Mouse (Mus musculus) CD8-positive naive resting alpha-beta T cell, adult 57 days (primary cell): ENCODE results near the gene Slc29a2. TPM values are rescaled to one million over a fixed set of nuclear protein-coding genes. Genes with fewer than 3 reads are reported as not detected.

ENCODE experiments used
- total RNA-seq: library from RNA; stranded (reverse); gene quantifications from one replicate; pipeline ENCODE4 v1.2.4, GENCODE M21; 2023

Slc29a2 gene
- total RNA-seq: 4.4 TPM

DNA sequence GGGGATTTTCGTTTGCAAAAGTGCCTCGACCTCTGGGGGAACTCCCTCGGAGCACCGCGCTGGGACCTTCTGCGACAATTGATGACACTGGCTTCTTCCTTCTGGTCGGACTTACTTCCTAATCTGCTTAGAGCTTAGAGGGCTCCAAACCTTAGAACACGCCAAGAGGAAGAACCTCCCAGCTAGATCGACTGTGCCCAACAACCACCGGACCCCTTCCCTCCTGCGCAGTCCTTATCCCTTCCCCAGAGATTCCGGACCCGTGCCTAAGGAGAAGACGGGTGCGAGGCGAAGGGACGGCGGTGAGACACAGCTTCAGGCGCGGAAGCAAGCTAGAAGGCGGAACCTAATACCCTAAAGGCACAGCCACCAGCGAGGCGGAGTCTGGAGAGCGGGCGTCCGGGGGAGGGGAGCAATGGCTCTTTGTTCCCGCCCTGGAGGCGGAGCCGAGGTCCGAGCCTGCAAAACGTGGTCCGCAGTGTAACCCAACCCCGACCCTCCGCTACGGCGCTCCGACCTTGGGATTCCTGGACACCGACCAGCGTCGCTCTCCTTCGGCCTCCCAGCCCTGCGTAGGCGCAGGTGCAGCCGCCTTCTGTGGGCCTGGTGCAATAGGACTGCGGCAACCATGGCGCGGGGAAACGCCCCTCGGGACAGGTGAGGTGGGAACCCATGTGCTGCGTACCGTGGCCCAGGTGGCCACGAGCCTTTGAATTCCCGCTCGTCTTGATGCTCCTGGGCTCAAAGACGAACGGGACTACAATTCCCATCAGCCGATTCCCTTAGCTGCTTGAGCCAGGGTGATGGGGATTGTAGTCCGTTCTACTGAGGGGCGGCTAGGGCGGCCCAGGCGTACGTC, at the start of gene Slc29a2:
Slc29a2 (plus strand) TSS at position 240 of the 859 bp plus-strand sequence.

DNA sequence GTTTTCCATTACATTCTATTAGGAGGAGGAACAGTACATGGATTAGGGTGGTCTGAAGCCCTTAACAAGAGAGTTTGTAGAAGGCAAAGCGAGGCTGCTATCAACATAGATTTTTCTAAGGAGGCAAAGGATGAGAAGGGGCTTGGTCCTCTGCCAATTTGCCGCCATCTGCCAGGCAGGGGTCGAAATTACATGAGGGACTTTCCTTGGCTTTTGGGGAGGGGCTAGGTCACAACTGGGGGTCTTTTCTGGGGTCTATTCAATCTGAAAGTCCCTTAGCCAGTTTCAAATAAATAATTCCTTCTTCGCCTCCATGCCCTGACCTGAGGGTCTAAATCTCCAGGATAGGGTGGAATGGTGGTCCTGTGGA, 33.4 kb upstream of the Slc29a2 start, which contains the start of gene Npas4:
Npas4 (minus strand) TSS at position 61 of the 370 bp plus-strand sequence.

DNA sequence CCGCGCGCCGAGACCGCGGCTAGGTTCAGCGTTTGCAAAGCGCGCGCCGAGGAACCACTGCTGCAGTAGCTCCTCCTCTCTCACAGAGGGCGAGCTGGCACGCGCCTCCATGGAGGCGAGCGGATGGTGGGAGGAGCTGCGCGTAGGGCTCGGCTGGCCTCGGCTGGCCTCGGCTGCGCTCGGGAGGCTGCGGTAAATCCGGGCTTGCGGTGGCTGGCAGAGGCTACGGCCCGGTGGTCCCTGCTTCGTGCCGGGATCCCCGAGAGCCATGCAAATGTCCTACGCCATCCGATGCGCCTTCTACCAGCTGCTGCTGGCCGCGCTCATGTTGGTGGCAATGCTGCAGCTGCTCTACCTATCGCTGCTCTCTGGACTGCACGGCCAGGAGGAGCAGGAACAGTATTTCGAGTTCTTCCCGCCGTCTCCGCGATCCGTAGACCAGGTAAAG, 15.1 kb downstream of the Slc29a2 start, which contains the start of the genes B4gat1 and AC124502.3:
B4gat1 (plus strand) TSS at position 118 of the 448 bp plus-strand sequence.
AC124502.3 (plus strand) TSS at position 183 of the 448 bp plus-strand sequence.

DNA sequence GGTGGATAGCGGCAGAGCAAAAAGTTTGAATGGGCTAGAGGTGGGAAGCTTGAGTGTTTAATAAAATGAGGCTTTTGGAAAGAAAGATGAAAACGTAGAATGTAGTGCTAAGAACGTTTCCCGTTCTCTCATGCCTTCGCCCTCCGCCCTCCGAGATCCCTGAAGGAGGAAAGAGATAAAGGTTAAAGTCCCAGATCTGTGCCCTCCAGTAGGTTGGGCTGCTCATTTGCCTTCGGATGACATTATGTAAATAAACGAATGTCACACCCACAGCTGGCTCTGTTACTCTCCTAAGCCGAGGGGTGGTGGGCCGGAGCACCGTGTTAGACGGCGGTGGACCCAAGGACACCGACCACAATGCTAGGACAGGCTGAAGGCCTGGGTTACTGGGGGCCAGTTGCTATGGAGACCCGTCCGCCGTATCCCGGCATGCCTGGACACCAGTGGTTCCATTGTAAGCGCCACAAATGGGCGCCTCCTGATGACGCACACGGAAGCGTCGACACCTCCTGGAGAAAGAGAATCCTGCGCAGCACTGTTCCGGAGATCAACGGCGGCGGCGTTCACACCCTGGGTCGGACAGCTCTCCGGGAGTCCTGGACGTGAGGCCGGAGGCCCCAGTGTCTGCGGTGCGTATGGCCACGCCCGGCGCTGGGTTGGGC, 17.3 kb downstream of the Slc29a2 start, which contains the start of gene Brms1:
Brms1 (plus strand) TSS at position 493 of the 662 bp plus-strand sequence.

DNA sequence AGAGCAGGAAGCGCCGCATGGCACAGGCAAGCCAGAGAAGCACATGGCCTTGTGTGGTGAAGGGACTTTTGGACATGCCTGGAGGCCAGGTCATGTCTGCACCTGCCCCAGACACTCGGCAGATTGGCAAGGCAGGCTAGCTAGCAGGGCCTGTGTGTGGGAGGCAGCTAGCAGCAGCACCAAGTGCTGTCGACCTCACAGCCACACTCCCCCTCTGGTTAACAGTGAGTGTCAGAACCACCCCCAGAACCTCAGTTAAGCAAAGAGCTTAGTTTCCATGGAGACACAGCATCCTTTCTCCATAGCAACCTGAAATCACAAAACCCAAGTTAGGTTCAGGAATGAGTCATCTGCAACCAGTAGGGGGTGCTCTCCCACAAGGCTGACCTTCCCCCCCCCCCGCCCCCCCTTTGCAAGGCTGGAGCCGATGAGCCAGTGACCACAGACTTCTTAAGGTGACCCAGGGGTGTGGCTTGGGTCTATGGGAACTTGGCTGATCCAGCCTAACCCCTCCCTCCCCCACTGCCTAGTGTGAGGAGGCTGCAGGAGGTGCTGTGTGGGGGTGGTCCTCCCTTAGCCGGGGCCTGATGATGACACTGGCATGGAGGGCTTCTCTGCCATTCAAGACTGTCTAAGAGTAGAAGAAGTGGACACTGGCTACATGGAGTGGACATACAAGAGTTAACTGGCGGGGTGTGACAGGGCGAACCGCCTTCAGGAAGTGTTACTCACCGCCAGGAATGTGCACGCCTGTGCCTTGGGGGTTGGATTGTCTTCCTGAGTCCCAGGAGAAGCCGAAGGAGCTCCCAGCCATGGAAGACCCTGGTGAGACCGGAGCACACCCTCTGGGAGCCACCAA, 26.6 kb downstream of the Slc29a2 start, which contains the start of gene Rin1:
Rin1 (plus strand) TSS at position 435 of the 859 bp plus-strand sequence.

DNA sequence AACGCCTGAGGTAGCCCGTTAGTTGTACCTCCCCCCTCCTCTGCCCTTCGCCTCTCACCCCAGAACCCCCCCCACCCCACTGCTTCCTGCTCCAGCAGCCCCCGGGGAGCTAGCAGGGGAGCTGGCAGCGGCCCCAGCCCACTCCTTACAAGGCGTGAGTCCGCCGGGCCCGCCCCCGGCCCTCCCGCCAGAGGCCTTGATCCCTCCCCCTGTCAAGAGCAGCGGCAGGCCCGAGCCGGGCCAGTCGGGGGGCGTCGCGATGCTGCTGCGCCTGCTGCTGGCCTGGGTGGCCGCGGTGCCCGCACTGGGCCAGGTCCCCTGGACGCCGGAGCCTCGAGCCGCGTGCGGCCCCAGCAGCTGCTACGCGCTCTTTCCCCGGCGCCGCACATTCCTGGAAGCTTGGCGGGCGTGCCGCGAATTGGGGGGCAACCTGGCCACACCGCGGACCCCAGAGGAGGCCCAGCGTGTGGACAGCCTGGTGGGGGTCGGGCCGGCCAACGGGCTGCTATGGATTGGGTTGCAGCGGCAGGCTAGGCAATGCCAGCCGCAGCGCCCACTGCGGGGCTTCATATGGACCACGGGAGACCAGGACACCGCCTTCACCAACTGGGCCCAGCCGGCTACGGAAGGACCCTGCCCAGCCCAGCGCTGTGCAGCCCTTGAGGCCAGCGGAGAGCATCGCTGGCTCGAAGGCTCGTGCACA, 44.4 kb downstream of the Slc29a2 start, which contains the start of gene Cd248:
Cd248 (plus strand) TSS at position 212 of the 703 bp plus-strand sequence.

Other genes with a start within 250 kb of the Slc29a2 start
- gene Rbm4, start 230.0 kb upstream of the Slc29a2 start, total RNA-seq: 80.8 TPM
- gene Gm21992, start 212.2 kb upstream of the Slc29a2 start, total RNA-seq: 35.5 TPM
- 76.2 TPM for gene Rbm14, start 212.2 kb upstream of the Slc29a2 start, total RNA-seq
- 45.2 TPM for gene Ccs, start 184.5 kb upstream of the Slc29a2 start, total RNA-seq
- not detected for gene Ccdc87, start 184.5 kb upstream of the Slc29a2 start, total RNA-seq
- gene Ctsf, start 168.7 kb upstream of the Slc29a2 start, total RNA-seq: 3.5 TPM
- 0.21 TPM for gene Actn3, start 146.0 kb upstream of the Slc29a2 start, total RNA-seq
- gene Zdhhc24, start 145.2 kb upstream of the Slc29a2 start, total RNA-seq: 5.0 TPM
- gene Bbs1, start 117.2 kb upstream of the Slc29a2 start, total RNA-seq: 2.1 TPM
- 66.5 TPM for gene Dpp3, start 95.6 kb upstream of the Slc29a2 start, total RNA-seq
- gene Peli3, start 80.7 kb upstream of the Slc29a2 start, total RNA-seq: 1.2 TPM
- gene Mrpl11, start 61.7 kb upstream of the Slc29a2 start, total RNA-seq: 27.2 TPM
- gene Npas4, start 33.5 kb upstream of the Slc29a2 start, total RNA-seq: 1.6 TPM
- gene B4gat1, start 15.0 kb downstream of the Slc29a2 start, total RNA-seq: 4.3 TPM
- gene AC124502.3, start 15.0 kb downstream of the Slc29a2 start, total RNA-seq: 1.2 TPM
- 60.1 TPM for gene Brms1, start 17.5 kb downstream of the Slc29a2 start, total RNA-seq
- 4.6 TPM for gene Rin1, start 26.6 kb downstream of the Slc29a2 start, total RNA-seq
- gene Cd248, start 44.2 kb downstream of the Slc29a2 start, total RNA-seq: not detected
- not detected for gene Tmem151a, start 61.7 kb downstream of the Slc29a2 start, total RNA-seq
- gene Yif1a, start 64.7 kb downstream of the Slc29a2 start, total RNA-seq: 26.5 TPM
- 0.92 TPM for gene Cnih2, start 74.7 kb downstream of the Slc29a2 start, total RNA-seq
- gene Rab1b, start 83.2 kb downstream of the Slc29a2 start, total RNA-seq: 90.0 TPM
- 27.5 TPM for gene Klc2, start 94.7 kb downstream of the Slc29a2 start, total RNA-seq
- 95.0 TPM for gene Pacs1, start 249.3 kb downstream of the Slc29a2 start, total RNA-seq